Mouse (Mus musculus) lung, embryonic 15.5 days (tissue): ENCODE data around the gene Lmo4. TPM values are rescaled to one million over a fixed set of nuclear protein-coding genes. Genes with fewer than 3 reads are reported as not detected.
A peak's percentile ranks its signal among the peaks of the same experiment; 100 is the strongest.

ENCODE experiments used
- ATAC-seq: fragments of 200-750 bp; cut with Nextera tagmentation; 2 replicates; pipeline ENCODE4 v1.8.0; 2017; ENCODE audit warnings: moderate number of reproducible peaks, borderline replicate concordance; ENCODE audit not compliant: low FRiP score, low TSS enrichment; ENCODE audit errors: extremely low read depth
- H3K27ac ChIP-seq: fragments of 300-500 bp; sonication (generic); 2 replicates; pipeline ENCODE4 v1.5.1; 2015; ENCODE audit warnings: moderate library complexity, mild to moderate bottlenecking, inconsistent platforms
- H3K27me3 ChIP-seq: fragments of 300-500 bp; sonication (generic); 2 replicates; pipeline ENCODE4 v1.6.1; 2015; ENCODE audit warnings: inconsistent platforms
- H3K36me3 ChIP-seq: fragments of 300-500 bp; sonication (generic); 2 replicates; pipeline ENCODE4 v1.6.1; 2015; ENCODE audit warnings: inconsistent platforms
- H3K4me1 ChIP-seq: fragments of 300-500 bp; sonication (generic); 2 replicates; pipeline ENCODE4 v1.6.1; 2015; ENCODE audit warnings: inconsistent platforms
- H3K4me2 ChIP-seq: fragments of 300-500 bp; sonication (generic); 2 replicates; pipeline ENCODE4 v1.6.1; 2015; ENCODE audit warnings: inconsistent platforms, mild to moderate bottlenecking, moderate library complexity
- H3K4me3 ChIP-seq: fragments of 300-500 bp; sonication (generic); 2 replicates; pipeline ENCODE4 v1.5.1; 2015; ENCODE audit warnings: mild to moderate bottlenecking, inconsistent platforms
- H3K9ac ChIP-seq: fragments of 300-500 bp; sonication (generic); 2 replicates; pipeline ENCODE4 v1.6.1; 2015; ENCODE audit warnings: inconsistent platforms
- H3K9me3 ChIP-seq: fragments of 300-500 bp; sonication (generic); 2 replicates; pipeline ENCODE4 v1.6.1; 2016; ENCODE audit warnings: inconsistent platforms
- WGBS: fragments of 180-500 bp; shearing (Covaris S2); methylation state at CpG from one replicate; pipeline ENCODE4 v1.1.7; 2015; 5-methylcytosine and 5-hydroxymethylcytosine counted together
- polyA plus RNA-seq: library from polyadenylated mRNA; unstranded; fragments of >200 nt; fragmentation: Nextera tagmentation; extraction: Ambion mirVana; gene quantifications from 2 replicates; pipeline ENCODE4 v1.2.1, GENCODE M21; 2015

Lmo4 gene
- polyA plus RNA-seq, 1 experiment from 2014 or later, result 61.7 TPM

DNA sequence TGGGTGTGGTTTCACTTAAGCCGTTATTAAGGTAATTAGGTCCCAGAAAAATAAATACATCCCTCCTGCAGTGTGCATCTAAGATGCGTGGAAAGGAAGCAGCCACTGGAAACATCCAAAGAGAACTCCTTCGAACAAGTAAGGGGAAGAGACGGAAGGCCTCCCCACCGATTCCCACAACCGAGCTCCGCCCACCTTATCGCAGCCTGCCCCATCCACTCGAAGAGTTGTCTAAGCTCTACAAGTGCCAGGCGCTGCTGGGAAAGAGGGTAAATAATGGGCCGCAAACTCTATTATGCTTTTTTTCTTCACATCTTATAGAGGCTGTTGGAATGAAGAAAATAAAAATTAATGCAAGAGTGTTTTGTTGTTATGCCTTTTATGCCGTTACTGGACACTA lies 39.6 kb downstream of the Lmo4 start:
- no peaks in the 10 kb centered on the region for H3K27me3 ChIP-seq
- no peaks in the 10 kb centered on the region for H3K36me3 ChIP-seq
- no peak overlapping the region for H3K27ac ChIP-seq
- peak; percentile 53; the same call in 1 of the 2 replicates for ATAC-seq
- peak overlapping the region; percentile 16; the same call in 1 of the 2 replicates for H3K4me2 ChIP-seq
- no peaks in the 10 kb centered on the region for H3K4me1 ChIP-seq
- H3K4me3 ChIP-seq, result no peak overlapping the region
- no peaks in the 10 kb centered on the region for H3K9me3 ChIP-seq
- no peak overlapping the region for H3K9ac ChIP-seq
- 62% methylated on average over 12 of the region's 12 CpGs for WGBS

DNA sequence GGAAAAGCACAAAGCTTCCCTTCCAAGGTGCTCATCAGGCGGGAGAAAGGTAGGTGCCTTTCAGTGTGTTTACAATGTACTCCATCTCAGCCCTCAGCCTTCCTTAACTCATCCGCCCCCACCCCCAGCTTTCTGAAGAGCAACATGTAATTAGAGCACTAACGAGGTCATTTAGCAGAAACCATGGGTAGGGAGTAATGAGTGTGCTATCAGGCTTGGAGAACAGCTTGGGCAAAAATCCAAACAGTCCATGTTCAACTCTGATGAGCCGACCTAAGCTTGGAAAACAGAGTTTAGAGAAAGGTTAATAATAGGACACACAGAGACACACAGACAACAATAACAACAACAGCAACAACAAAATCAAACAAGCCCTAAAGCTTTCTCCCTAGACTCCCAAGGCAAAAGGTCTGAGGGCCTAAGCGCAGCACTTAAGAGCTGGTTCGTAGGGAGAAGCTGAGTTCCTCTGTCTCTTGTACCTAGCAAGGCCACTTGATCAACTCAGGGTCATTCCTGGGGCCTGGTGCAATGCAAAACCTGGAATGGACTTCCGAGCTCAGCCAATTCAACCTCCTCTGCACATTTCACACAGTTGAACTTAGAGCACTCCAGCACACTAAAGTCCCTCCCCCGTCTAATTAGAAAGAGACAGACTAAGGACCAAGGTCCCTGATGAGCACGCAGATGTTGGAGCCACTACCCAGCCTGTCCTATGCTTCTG lies 40.2 kb downstream of the Lmo4 start:
- Histone ChIP-seq H3K36me3 (no peaks in the 10 kb centered on the region), H3K27ac (peak overlapping the region; percentile 62; the same call in 1 of the 2 replicates), H3K4me3 (no peak overlapping the region), H3K9ac (no peak overlapping the region), H3K27me3 (no peaks in the 10 kb centered on the region), H3K4me2 (no peak overlapping the region), H3K4me1 (no peaks in the 10 kb centered on the region), H3K9me3 (no peaks in the 10 kb centered on the region)
- ATAC-seq, result peak; percentile 75; the same call in 1 of the 2 replicates
- 45% methylated on average over 9 of the region's 9 CpGs for WGBS

DNA sequence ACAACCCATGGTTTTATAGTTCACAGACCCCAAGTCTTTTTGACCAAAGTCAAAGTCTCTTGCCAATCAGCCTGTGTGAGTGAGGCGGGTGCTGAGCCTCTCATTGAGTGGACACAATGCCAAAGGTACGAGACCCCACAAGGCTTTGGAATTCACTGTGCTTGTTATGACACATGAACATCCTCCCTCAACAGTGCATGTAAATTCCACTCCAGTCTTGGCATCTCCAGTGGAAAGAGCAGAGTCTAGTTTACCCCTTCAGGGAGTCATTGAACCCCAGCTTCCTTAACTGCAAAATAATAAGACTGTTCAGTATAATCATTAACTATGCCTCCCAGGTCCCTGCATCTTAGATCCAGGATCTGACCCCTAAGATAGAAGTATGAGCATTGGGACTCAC lies 41.3 kb downstream of the Lmo4 start:
- Histone ChIP-seq H3K4me1 (no peaks in the 10 kb centered on the region), H3K9me3 (no peaks in the 10 kb centered on the region), H3K4me2 (no peak overlapping the region), H3K36me3 (no peaks in the 10 kb centered on the region), H3K4me3 (no peak overlapping the region), H3K27me3 (no peaks in the 10 kb centered on the region), H3K9ac (no peak overlapping the region), H3K27ac (no peak overlapping the region)
- WGBS, result 83% methylated on average over 2 of the region's 2 CpGs
- ATAC-seq, result no peak

DNA sequence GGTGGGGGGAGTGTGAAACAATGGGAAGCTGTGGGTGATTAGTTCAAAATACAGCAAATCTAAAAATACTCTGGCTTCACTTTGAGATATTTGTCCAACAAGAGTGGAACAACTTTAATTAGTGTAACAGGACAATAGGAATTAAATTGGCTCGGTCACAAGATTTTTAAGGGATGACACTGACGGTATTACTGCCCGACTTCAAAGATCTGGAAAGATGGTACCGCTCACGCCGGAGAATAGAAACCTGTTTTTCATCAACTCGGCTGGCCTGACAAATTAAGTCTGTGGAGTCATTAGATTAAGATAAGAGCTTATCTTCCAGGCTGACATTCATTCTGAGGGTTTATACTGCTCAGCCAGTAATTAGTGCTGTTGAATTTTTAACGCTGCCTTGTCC lies 42.9 kb downstream of the Lmo4 start:
- WGBS, result 31% methylated on average over 8 of the region's 8 CpGs
- no peaks in the 10 kb centered on the region for H3K9me3 ChIP-seq
- H3K4me1 ChIP-seq, result no peaks in the 10 kb centered on the region
- H3K9ac ChIP-seq, result no peak overlapping the region
- H3K36me3 ChIP-seq, result no peaks in the 10 kb centered on the region
- no peak overlapping the region for H3K27ac ChIP-seq
- no peak overlapping the region for H3K4me2 ChIP-seq
- no peaks in the 10 kb centered on the region for H3K27me3 ChIP-seq
- ATAC-seq, result no peak
- no peak overlapping the region for H3K4me3 ChIP-seq

DNA sequence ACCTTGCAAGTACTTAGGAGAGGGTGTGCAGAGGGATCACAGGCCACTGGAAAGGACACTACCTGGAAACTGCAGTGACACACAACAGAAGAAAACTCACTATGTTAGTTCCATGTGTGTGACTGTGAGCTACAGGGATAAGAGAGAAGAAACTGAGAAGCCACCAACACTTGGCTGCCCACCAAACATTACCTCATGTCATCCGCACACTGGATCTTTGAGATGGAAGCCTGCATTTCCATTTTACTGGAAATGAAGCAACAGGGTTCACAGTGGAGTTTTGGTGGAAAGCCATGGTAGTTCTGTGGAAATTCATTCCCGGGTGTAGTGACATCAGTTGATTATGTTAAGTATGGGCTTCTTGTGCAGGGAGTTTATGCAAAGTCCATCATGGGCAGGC lies 43.8 kb downstream of the Lmo4 start:
- H3K4me2 ChIP-seq, result no peak overlapping the region
- no peaks in the 10 kb centered on the region for H3K36me3 ChIP-seq
- no peaks in the 10 kb centered on the region for H3K9me3 ChIP-seq
- no peaks in the 10 kb centered on the region for H3K4me1 ChIP-seq
- H3K27me3 ChIP-seq, result no peaks in the 10 kb centered on the region
- H3K4me3 ChIP-seq, result no peak overlapping the region
- no peak for ATAC-seq
- no peak overlapping the region for H3K9ac ChIP-seq
- H3K27ac ChIP-seq, result no peak overlapping the region
- WGBS, result 56% methylated on average over 2 of the region's 2 CpGs

DNA sequence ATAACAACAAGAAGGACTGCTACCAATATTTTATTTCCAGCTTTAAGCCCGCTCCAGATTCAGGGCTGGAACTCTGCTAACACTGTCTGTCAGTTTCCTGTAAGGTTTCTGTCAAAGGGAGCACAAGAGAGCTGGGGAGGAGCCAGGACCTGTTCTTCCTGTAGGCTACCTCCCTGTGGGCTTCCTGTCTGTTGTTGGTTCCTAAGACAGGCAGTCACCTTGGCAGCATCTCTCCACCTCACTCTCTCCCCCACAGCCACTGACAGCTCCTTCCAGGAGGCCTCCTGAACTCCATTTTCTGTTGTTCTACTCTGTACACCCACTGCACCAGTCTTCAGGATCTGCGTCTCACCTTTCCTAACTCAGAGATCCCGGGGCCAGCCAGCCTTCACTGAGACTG lies 49.3 kb downstream of the Lmo4 start:
- H3K9ac ChIP-seq, result no peak overlapping the region
- no peak for ATAC-seq
- no peak overlapping the region for H3K27ac ChIP-seq
- no peak overlapping the region for H3K4me2 ChIP-seq
- 63% methylated on average over 3 of the region's 3 CpGs for WGBS
- no peaks in the 10 kb centered on the region for H3K4me1 ChIP-seq
- no peaks in the 10 kb centered on the region for H3K27me3 ChIP-seq
- no peaks in the 10 kb centered on the region for H3K36me3 ChIP-seq
- no peaks in the 10 kb centered on the region for H3K9me3 ChIP-seq
- no peak overlapping the region for H3K4me3 ChIP-seq

DNA sequence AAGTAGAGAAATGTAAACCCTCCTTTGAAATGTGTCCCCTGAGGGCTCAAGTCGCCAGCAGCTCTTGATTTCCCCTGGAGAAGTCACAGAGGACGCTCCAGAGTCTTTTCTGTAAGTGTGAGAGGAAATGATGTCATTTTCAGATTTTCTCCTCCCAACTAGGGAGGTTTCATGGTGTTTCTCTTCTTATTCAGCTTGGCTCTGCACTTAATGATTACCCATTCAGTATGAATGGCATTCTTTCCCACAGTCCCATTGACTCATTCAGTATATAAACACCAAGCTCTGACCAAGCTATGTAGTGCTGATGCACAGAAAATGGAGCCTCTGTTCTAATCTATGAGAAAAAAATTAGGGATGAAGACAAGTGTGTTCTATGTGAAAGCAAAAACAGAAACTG lies 51.6 kb downstream of the Lmo4 start:
- Histone ChIP-seq H3K27me3 (no peaks in the 10 kb centered on the region), H3K9me3 (no peaks in the 10 kb centered on the region), H3K36me3 (no peaks in the 10 kb centered on the region), H3K9ac (no peak overlapping the region), H3K27ac (no peak overlapping the region), H3K4me2 (no peak overlapping the region), H3K4me3 (no peak overlapping the region), H3K4me1 (no peaks in the 10 kb centered on the region)
- 35% methylated on average over 2 of the region's 2 CpGs for WGBS
- ATAC-seq, result no peak

DNA sequence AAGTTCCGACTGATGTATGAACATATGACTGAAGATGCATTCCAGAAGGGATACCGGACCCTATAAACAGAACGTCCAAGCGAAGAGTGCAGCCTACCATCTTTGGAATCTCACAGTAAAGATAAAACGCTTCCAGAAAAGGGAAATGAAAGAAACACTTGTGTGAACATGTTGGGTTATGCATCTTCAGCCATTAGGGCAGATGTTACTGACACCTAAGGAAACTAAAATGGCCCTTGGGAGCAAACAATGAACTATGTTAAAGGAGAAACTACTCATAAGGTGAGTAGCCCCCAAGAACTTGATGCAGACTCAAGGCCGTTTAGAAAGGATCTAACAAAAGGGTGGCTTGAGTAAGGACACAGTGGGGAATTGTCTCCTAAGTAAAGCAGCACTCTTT lies 54.0 kb downstream of the Lmo4 start:
- Histone ChIP-seq H3K9me3 (no peaks in the 10 kb centered on the region), H3K27ac (no peak overlapping the region), H3K36me3 (no peaks in the 10 kb centered on the region), H3K4me3 (no peak overlapping the region), H3K4me2 (no peak overlapping the region), H3K4me1 (no peaks in the 10 kb centered on the region), H3K9ac (no peak overlapping the region), H3K27me3 (no peaks in the 10 kb centered on the region)
- WGBS, result 72% methylated on average over 6 of the region's 6 CpGs
- no peak for ATAC-seq

DNA sequence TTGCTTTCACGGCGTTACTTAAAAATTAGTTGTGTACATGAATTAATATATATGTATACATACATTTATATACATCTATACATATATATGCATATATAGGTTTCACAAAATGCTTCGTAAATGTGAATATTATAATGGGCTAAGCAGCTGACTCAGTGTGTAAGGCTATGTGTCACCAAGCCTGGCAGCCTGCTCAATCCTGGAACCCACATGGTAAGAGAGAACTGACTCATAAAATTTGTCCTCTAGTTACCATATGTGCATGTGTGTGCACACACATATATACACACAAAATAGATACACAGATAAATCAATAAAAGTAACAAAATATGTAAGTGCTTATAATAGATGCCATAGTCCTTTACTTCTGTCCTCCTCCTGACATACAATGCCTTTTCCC lies 56.8 kb downstream of the Lmo4 start:
- H3K4me3 ChIP-seq, result no peak overlapping the region
- ATAC-seq, result no peak
- WGBS, result 94% methylated on average over 3 of the region's 3 CpGs
- no peak overlapping the region for H3K9ac ChIP-seq
- H3K27me3 ChIP-seq, result no peaks in the 10 kb centered on the region
- no peaks in the 10 kb centered on the region for H3K36me3 ChIP-seq
- no peak overlapping the region for H3K27ac ChIP-seq
- H3K4me2 ChIP-seq, result no peak overlapping the region
- no peaks in the 10 kb centered on the region for H3K4me1 ChIP-seq
- no peaks in the 10 kb centered on the region for H3K9me3 ChIP-seq

DNA sequence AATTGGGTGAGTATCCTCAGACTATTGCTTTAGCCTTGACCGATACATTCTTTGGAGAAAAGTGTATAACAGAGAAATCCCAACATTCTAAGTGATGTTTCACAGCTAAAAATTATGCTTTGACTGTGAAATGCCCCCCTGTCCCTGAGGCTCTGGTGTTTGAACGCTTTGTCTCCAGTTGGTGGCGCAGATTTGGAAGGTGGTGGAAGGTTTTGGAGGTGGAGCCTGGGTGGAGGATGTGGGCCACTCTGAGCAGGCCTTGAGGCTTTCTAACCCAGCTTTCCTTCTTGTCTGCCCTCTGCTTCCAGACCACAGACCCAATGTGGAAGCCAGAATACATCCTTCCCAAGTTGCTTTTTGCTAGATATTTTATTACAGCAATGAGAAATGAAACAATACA lies 57.8 kb downstream of the Lmo4 start:
- H3K4me3 ChIP-seq, result no peak overlapping the region
- 78% methylated on average over 3 of the region's 3 CpGs for WGBS
- H3K27me3 ChIP-seq, result no peaks in the 10 kb centered on the region

DNA sequence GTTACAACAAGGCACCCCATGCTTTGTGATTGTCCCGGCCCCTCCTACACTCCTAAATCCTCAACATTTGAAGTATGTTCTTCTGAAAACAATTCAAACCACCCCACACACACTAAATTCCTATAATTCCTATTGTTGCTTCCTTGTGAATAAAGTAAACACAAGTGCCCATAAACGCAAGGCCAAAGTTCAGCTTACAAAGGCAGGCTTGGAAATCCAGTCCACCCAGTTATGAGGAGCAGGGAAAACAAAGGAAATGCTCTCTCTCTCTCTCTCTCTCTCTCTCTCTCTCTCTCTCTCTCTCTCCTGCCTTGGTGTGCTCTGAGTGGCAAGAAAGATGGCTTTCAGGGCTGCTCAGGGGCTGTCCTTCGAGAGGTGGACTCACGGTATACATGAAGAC lies 61.0 kb downstream of the Lmo4 start:
- H3K36me3 ChIP-seq, result no peaks in the 10 kb centered on the region
- no peak for ATAC-seq
- H3K27me3 ChIP-seq, result no peaks in the 10 kb centered on the region
- H3K4me3 ChIP-seq, result no peak overlapping the region
- H3K4me1 ChIP-seq, result no peaks in the 10 kb centered on the region
- 70% methylated on average over 4 of the region's 4 CpGs for WGBS
- H3K9me3 ChIP-seq, result no peaks in the 10 kb centered on the region
- no peak overlapping the region for H3K9ac ChIP-seq
- H3K27ac ChIP-seq, result no peak overlapping the region
- H3K4me2 ChIP-seq, result no peak overlapping the region

More for the DNA sequence above, 57.8 kb downstream of the Lmo4 start:
- no peaks in the 10 kb centered on the region for H3K36me3 ChIP-seq
- ATAC-seq, result no peak
- H3K4me1 ChIP-seq, result no peaks in the 10 kb centered on the region
- H3K4me2 ChIP-seq, result no peak overlapping the region
- H3K9me3 ChIP-seq, result no peaks in the 10 kb centered on the region
- no peak overlapping the region for H3K27ac ChIP-seq
- no peak overlapping the region for H3K9ac ChIP-seq

DNA sequence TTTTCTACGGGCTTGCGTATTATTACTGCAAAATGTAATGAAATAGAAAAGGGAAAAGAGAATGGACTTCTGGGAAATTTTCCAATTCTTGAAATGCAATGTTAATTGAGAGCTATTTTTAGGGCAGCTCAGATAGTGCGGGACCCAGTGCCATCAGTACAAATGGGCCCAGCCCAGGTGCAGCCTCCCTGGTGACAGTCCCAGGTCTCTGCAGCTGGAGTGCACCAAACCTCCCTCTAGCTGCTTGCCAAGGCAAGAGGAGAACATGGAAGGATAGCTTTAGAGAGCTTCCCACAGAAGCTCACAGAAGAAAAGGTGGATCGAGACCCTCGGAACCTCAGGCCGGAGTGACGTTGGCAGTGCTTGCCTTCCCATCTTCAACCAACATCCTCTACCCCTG lies 62.1 kb downstream of the Lmo4 start:
- Histone ChIP-seq H3K27ac (no peak overlapping the region), H3K27me3 (no peaks in the 10 kb centered on the region), H3K9ac (no peak overlapping the region), H3K4me3 (no peak overlapping the region), H3K36me3 (no peaks in the 10 kb centered on the region), H3K4me1 (no peaks in the 10 kb centered on the region), H3K9me3 (no peaks in the 10 kb centered on the region), H3K4me2 (no peak overlapping the region)
- WGBS, result 85% methylated on average over 7 of the region's 7 CpGs
- ATAC-seq, result no peak

DNA sequence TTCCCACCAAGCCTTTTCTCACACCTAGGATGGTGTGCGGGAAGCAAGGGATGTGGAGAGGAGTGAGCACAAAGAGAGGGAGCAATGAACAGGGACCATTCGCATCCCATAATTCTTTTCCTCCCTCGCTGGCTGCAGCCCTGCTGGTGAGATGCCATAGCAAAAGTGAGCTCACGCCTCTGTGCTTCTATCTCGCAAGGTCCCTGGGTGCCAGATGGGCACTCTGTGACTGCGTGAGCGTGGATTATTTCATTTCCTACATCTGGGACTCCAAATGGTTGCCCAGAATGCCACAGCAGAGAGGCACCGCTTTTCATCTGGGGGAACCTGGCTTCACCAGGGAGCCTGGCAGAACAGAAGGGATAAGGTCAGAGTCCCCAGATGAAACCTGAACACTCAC lies 63.2 kb downstream of the Lmo4 start:
- no peak for ATAC-seq
- H3K9ac ChIP-seq, result no peak overlapping the region
- no peak overlapping the region for H3K27ac ChIP-seq
- WGBS, result 79% methylated on average over 8 of the region's 8 CpGs
- no peak overlapping the region for H3K4me2 ChIP-seq
- no peaks in the 10 kb centered on the region for H3K36me3 ChIP-seq
- H3K9me3 ChIP-seq, result no peaks in the 10 kb centered on the region
- no peaks in the 10 kb centered on the region for H3K4me1 ChIP-seq
- no peaks in the 10 kb centered on the region for H3K27me3 ChIP-seq
- H3K4me3 ChIP-seq, result no peak overlapping the region
